Mouse (Mus musculus) myocyte (in vitro differentiated cells): ENCODE measurements around the gene Olfr112.

Source experiments
- CEBPB ChIP-seq: IDR thresholded peaks from 2 replicates; pipeline ENCODE4 v1.6.1; 2011; ENCODE audit warnings: mild to moderate bottlenecking, moderate library complexity; ENCODE audit not compliant: poor library complexity, insufficient read depth, severe bottlenecking
- E2F4 ChIP-seq: IDR thresholded peaks from one replicate; pipeline ENCODE4 v1.6.1; 2011; ENCODE audit warnings: mild to moderate bottlenecking, control low read depth, moderate library complexity; ENCODE audit not compliant: insufficient read depth
- MAX ChIP-seq: IDR thresholded peaks from one replicate; pipeline ENCODE4 v1.6.1; 2011; ENCODE audit warnings: low read depth, mild to moderate bottlenecking, control low read depth
- POLR2A ChIP-seq: IDR thresholded peaks from one replicate; pipeline ENCODE4 v1.6.1; 2011; ENCODE audit warnings: low read depth, mild to moderate bottlenecking, control low read depth, moderate library complexity; ENCODE audit not compliant: insufficient read length
- POLR2AphosphoS2 ChIP-seq: IDR thresholded peaks from one replicate; pipeline ENCODE4 v1.6.1; 2011; ENCODE audit warnings: low read depth, control low read depth; ENCODE audit not compliant: insufficient read length
- TCF12 ChIP-seq: IDR thresholded peaks from one replicate; pipeline ENCODE4 v1.6.1; 2011; ENCODE audit warnings: mild to moderate bottlenecking, control low read depth; ENCODE audit not compliant: poor library complexity, insufficient read depth, severe bottlenecking
- USF1 ChIP-seq: IDR thresholded peaks from one replicate; pipeline ENCODE4 v1.6.1; 2011; ENCODE audit warnings: low read depth, mild to moderate bottlenecking, control low read depth, moderate library complexity

DNA sequence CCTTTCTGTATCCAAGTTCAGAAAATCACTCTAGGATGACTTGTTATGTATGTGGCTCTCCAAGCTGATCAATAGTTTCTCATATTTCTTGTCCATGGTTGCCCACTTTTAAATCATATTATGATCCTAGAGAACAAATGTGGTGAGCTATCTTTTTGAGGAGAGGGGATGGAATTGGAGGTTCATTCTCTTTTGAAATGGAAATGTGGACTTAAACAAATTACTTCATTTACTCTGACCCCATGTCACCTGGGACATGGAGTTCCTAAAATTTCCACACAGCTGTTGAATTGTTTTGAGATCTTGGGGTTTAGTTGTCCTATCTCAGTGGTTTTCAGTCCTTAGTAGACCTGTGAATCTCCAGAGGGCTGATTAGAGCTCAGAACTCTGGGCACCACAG is 8.3 kb upstream of the Olfr112 start, which contains the start of gene Olfr113:
- TF ChIP-seq POLR2A (no peak), E2F4 (no peak), MAX (no peak), USF1 (no peak), CEBPB (no peak), TCF12 (no peak), POLR2AphosphoS2 (no peak)
